Mouse (Mus musculus) liver, embryonic 14.5 days (tissue): Measurements from ENCODE around the gene Hba-x. TPM values are rescaled to one million over a fixed set of nuclear protein-coding genes. Genes with fewer than 3 reads are reported as not detected.

Experiments
- ATAC-seq: fragments of 200-750 bp; cut with Nextera tagmentation; 2 replicates; pipeline ENCODE4 v1.8.0; 2017; ENCODE audit warnings: moderate number of reproducible peaks, mild to moderate bottlenecking, moderate library complexity; ENCODE audit not compliant: insufficient read depth
- DNase-seq, 3 experiments: peaks; one replicate each; pipeline ENCODE4 v3.0.0-alpha.2; 2012 to 2013; ENCODE audit warnings: low read depth in 3 of 3, low spot score in 3 of 3
- H3K27ac ChIP-seq: fragments of 300-500 bp; sonication (generic); 2 replicates; pipeline ENCODE4 v1.5.1; 2014; ENCODE audit warnings: moderate library complexity, mild to moderate bottlenecking, control low read depth, inconsistent platforms
- H3K27me3 ChIP-seq: fragments of 300-500 bp; sonication (generic); 2 replicates; pipeline ENCODE4 v1.6.1; 2014; ENCODE audit warnings: mild to moderate bottlenecking, low read length, moderate library complexity; ENCODE audit not compliant: control insufficient read depth, insufficient read depth
- H3K36me3 ChIP-seq: fragments of 300-500 bp; sonication (generic); replicated peaks from 2 replicates; pipeline ENCODE4 v1.6.1; 2014; ENCODE audit warnings: low read depth; ENCODE audit not compliant: control insufficient read depth, insufficient read depth
- H3K4me1 ChIP-seq, 2 experiments: fragments of 200-500 bp in 1 of 2; fragments of 300-500 bp in 1 of 2; sonication (generic) in 1 of 2; replicated peaks; 2 replicates each; pipeline ENCODE4 v1.6.1; 2012 to 2014; ENCODE audit warnings: antibody characterized with exemption in 1 of 2, inconsistent platforms in 1 of 2, low read length in 1 of 2; ENCODE audit not compliant: control insufficient read depth in 2 of 2, insufficient read depth in 2 of 2
- H3K4me2 ChIP-seq: fragments of 300-500 bp; sonication (generic); 2 replicates; pipeline ENCODE4 v1.6.1; 2014; ENCODE audit warnings: low read depth, mild to moderate bottlenecking, control low read depth, moderate library complexity
- H3K4me3 ChIP-seq, 2 experiments: fragments of 200-500 bp in 1 of 2; fragments of 300-500 bp in 1 of 2; sonication (generic) in 1 of 2; 2 replicates each; pipeline ENCODE4 v1.5.1; 2012 to 2014; ENCODE audit warnings: low read depth in 2 of 2, low read length in 2 of 2, mild to moderate bottlenecking in 2 of 2, control low read depth in 1 of 2, inconsistent platforms in 1 of 2, moderate library complexity in 1 of 2; ENCODE audit not compliant: insufficient read depth in 1 of 2
- H3K9ac ChIP-seq: fragments of 300-500 bp; sonication (generic); replicated peaks from 2 replicates; pipeline ENCODE4 v1.6.1; 2014; ENCODE audit warnings: mild to moderate bottlenecking, control low read depth, moderate library complexity
- H3K9me3 ChIP-seq: fragments of 300-500 bp; sonication (generic); 2 replicates; pipeline ENCODE4 v1.6.1; 2016; ENCODE audit warnings: low read length, mixed read lengths; ENCODE audit not compliant: control insufficient read depth
- CTCF ChIP-seq: IDR thresholded peaks from 2 replicates; pipeline ENCODE4 v1.5.1; 2016; ENCODE audit warnings: antibody characterized with exemption, low read depth, control low read depth
- EP300 ChIP-seq: IDR thresholded peaks from 2 replicates; pipeline ENCODE4 v1.6.1; 2016; ENCODE audit warnings: antibody characterized with exemption, low read depth
- WGBS: fragments of 180-500 bp; shearing (Covaris S2); extraction: QIAGEN DNeasy Blood & Tissue Kit; methylation state at CpG from one replicate; pipeline ENCODE4 v1.1.7; 2014; ENCODE audit not compliant: insufficient replicate concordance; 5-methylcytosine and 5-hydroxymethylcytosine counted together
- polyA plus RNA-seq, 2 experiments: library from polyadenylated mRNA; depleted of rRNA in 1 of 2; stranded (reverse) in 1 of 2; unstranded in 1 of 2; fragments of >200 nt; fragmentation: Nextera tagmentation in 1 of 2; extraction: Ambion mirVana in 1 of 2; gene quantifications; 2 replicates each; pipeline versions ENCODE4 v1.2.1 to v1.2.3; 2012 to 2014

Hba-x gene
- polyA plus RNA-seq, 2 experiments = 32.1 to 74.9 TPM

GRCm38 (mm10) chr11:32231125-32231524 is 45.1 kb upstream of the Hba-x start:
- no peak for ATAC-seq
- H3K27ac ChIP-seq = no peak overlapping the region
- no peak for TF ChIP-seq EP300
- no peak for TF ChIP-seq CTCF
- DNase-seq = no peak
- H3K4me3 ChIP-seq = no peak overlapping the region
- H3K4me2 ChIP-seq = no peak overlapping the region
- H3K9ac ChIP-seq = no peak overlapping the region
- 77% methylated on average over 2 of the region's 2 CpGs for WGBS
- no peaks in the 10 kb centered on the region for H3K9me3 ChIP-seq
- peaks cover 56% of the 10 kb centered on the region for H3K36me3 ChIP-seq
- no peaks in the 10 kb centered on the region for H3K27me3 ChIP-seq
- peaks cover 5 to 6% of the 10 kb centered on the region in 2 experiments for H3K4me1 ChIP-seq

DNA sequence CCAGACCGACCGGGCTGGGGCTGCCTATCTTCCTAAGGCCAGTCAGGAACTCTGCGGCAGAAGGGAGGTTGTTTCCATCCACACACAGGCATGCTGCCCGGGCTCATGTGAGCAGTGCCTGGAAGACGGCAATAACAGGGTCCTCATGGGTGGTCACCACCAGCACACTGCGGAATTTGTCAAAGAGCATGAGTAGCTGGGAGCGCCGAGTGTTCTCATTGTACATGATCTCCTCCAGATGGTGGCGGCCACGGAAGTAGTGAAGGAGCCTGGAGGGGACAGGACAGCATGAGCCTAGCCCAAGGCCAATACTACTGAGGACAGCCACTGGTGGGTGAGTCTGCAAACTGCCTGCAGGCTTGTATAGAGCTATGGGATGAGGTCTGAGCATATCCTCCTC is 43.4 kb upstream of the Hba-x start:
- DNase-seq (no peak), ATAC-seq (no peak)
- Histone ChIP-seq H3K4me1 (peaks cover 0 to 8% of the 10 kb centered on the region in 2 experiments; a peak in 2 of 4 replicates), H3K9ac (no peak overlapping the region), H3K4me3 (no peak overlapping the region), H3K27ac (no peak overlapping the region), H3K27me3 (no peaks in the 10 kb centered on the region), H3K9me3 (no peaks in the 10 kb centered on the region), H3K4me2 (no peak overlapping the region), H3K36me3 (peaks cover 70% of the 10 kb centered on the region)
- TF ChIP-seq CTCF (no peak), EP300 (no peak)
- WGBS = 91% methylated on average over 10 of the region's 10 CpGs

- no peaks in the 10 kb centered on the region for H3K27me3 ChIP-seq
- no peak overlapping the region for H3K27ac ChIP-seq
- no peak for ATAC-seq
- DNase-seq = no peak
- peaks cover 78% of the 10 kb centered on the region for H3K36me3 ChIP-seq
- no peak overlapping the region for H3K4me3 ChIP-seq
- no peaks in the 10 kb centered on the region for H3K9me3 ChIP-seq
- H3K4me2 ChIP-seq = no peak overlapping the region
- H3K9ac ChIP-seq = no peak overlapping the region
- TF ChIP-seq EP300 = no peak
- TF ChIP-seq CTCF = no peak
- H3K4me1 ChIP-seq = peaks cover 0 to 17% of the 10 kb centered on the region in 2 experiments; a peak in 3 of 4 replicates
- 94% methylated on average over 3 of the region's 3 CpGs for WGBS
Measured at GRCm38 (mm10) chr11:32233895-32234294, 42.3 kb upstream of the Hba-x start.

DNA sequence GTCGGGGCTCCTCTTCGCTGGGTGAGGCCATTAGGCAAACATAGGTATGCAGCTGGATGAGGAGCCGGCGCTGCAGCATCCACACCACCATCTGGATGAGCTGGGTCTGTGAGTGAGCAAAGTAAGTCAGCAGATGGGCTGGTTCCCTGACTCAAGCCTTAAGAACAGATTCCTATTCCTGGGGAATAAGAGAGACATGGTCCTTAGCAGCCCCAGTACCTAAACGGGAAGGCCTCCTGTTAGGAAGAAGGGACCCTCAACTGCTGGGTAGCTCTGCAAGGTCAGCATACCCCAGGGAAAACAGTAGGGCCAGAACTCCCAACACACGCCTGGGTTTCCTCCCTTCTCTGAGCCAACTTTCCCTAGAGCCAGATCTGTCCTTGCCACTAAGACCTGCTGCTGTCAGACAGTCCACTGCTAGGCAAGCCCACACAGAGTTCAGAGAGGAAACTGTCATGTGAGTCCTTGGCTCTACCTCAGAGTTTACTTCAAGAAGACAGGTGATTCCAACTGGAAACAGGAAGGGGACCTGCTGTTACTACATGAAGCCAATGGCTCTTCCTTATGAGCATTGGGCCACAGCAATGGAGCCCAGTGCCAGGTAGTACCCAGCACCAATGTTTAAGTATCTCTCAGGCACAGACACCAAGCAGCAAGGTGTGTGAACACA is 41.2 kb upstream of the Hba-x start:
- no peak overlapping the region for H3K9ac ChIP-seq
- no peak overlapping the region for H3K4me3 ChIP-seq
- no peak for TF ChIP-seq CTCF
- no peak for TF ChIP-seq EP300
- ATAC-seq (no peak), DNase-seq (no peak)
- no peaks in the 10 kb centered on the region for H3K9me3 ChIP-seq
- no peak overlapping the region for H3K4me2 ChIP-seq
- H3K27ac ChIP-seq = peak overlapping the region; percentile 25
- H3K36me3 ChIP-seq = peaks cover 86% of the 10 kb centered on the region
- peaks cover 0 to 17% of the 10 kb centered on the region in 2 experiments; a peak in 3 of 4 replicates for H3K4me1 ChIP-seq
- no peaks in the 10 kb centered on the region for H3K27me3 ChIP-seq
- WGBS = 93% methylated on average over 6 of the region's 6 CpGs

- TF ChIP-seq EP300 (no peak), CTCF (no peak)
- Histone ChIP-seq H3K9me3 (no peaks in the 10 kb centered on the region), H3K27me3 (no peaks in the 10 kb centered on the region), H3K4me2 (no peak overlapping the region), H3K9ac (no peak overlapping the region), H3K4me3 (no peak overlapping the region), H3K4me1 (peaks cover 0 to 18% of the 10 kb centered on the region in 2 experiments; a peak in 3 of 4 replicates), H3K27ac (no peak overlapping the region; the same call in 1 of the 2 replicates), H3K36me3 (peaks cover 85% of the 10 kb centered on the region)
- no peak for ATAC-seq
- WGBS = 80% methylated on average over 3 of the region's 3 CpGs
- no peak for DNase-seq
Measured at GRCm38 (mm10) chr11:32235646-32236045, 40.6 kb upstream of the Hba-x start.
